Mouse (Mus musculus) splenic B cell, adult 2 months (primary cell): ENCODE data around the gene Unc93b1.

Experiments used
- DNase-seq: peaks from one replicate; pipeline ENCODE4 v3.0.0-alpha.2; 2011; ENCODE audit warnings: low read depth, low spot score
- H3K27me3 ChIP-seq: 2 replicates; pipeline ENCODE4 v1.6.1; 2012; ENCODE audit warnings: mild to moderate bottlenecking, low read length, moderate library complexity, mixed read lengths; ENCODE audit not compliant: control insufficient read depth, poor library complexity, insufficient read depth, severe bottlenecking
- H3K36me3 ChIP-seq: 2 replicates; pipeline ENCODE4 v1.6.1; 2012; ENCODE audit warnings: mild to moderate bottlenecking, low read length, moderate library complexity, mixed read lengths; ENCODE audit not compliant: control insufficient read depth, poor library complexity, insufficient read depth, severe bottlenecking

Gene Unc93b1

DNA sequence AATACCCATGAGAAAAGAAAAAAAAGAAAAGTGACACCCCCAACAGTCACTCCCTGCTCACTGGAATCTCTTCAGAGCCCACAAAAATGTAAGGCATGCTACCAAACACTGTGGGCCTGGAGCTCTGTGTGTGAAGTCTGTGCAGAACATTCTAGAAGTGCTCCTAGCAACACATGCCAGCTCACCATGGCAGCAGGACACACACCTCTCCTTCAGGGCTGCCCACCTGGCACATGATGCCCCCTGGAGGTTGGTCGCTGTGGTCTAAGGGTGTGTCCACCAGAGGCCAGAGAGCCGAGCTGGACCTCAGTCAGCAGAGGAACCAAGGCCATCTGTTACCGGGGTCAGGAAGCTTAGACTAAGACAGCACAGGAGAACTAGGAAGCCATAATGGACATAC lies 8.7 kb upstream of the Unc93b1 start:
- DNase-seq, result no peak
- Histone ChIP-seq H3K27me3 (no peaks in the 10 kb centered on the region), H3K36me3 (no peaks in the 10 kb centered on the region)

DNA sequence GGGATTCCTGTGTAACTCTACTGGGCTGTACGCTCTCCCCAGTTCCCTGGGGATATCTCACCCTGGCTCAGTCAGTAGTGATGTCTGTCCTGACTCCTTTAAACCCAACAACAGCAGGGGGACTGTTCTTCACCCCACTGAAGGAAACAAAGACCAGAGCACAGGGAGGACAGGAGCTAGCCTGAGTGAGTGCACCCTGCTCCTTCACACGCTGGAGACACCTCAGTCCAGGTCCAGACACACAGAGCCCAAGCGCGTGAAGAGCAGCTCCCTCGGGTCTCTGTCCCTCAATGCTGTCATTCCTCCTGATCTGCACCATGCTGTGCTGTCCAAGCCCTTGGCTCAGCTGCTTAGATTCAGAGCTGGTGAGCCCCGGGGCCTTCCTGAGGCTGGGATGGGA lies 8.3 kb upstream of the Unc93b1 start:
- no peak for DNase-seq
- Histone ChIP-seq H3K27me3 (no peaks in the 10 kb centered on the region), H3K36me3 (no peaks in the 10 kb centered on the region)

DNA sequence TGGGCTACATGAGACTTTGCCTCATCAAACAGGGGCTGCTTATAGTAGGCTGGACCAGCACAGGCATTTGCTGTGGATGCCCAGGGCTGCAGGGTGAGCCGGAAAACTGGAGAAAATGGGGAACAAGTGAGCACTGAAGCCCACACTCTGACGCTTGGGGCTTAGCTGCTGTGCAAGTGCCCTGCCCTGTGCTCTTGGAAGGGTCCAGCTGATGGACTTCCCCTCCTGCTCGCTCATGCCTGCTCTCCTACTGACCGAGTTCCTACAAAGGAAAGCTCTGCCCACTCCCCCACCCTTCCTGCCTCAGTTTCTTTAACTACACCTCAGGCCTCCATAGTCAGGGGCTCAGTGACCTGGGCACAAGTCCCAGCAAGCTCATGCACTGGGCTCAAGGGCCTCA lies 7.0 kb upstream of the Unc93b1 start:
- DNase-seq, result no peak
- Histone ChIP-seq H3K36me3 (no peaks in the 10 kb centered on the region), H3K27me3 (no peaks in the 10 kb centered on the region)

DNA sequence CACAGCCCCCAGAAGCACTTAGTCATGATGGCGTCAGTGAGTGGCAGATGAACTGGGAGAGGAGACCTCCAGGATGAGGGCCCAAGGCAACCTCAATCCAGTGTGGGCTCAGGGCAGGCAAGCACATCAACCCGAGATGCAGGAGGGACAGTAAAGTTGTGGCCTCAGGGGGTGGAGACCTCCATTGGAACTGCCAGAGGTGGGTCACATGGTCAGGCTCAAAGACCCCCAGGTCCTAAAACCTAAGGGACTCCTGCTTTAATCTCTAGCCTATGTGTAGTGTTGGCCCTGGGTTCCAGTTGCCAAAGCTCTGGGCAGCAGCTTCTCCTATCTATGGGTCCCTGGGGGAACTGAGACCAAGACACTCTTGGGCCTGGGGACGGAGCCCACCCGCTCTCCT lies 6.2 kb upstream of the Unc93b1 start:
- H3K27me3 ChIP-seq, result no peaks in the 10 kb centered on the region
- H3K36me3 ChIP-seq, result no peaks in the 10 kb centered on the region
- DNase-seq, result no peak

DNA sequence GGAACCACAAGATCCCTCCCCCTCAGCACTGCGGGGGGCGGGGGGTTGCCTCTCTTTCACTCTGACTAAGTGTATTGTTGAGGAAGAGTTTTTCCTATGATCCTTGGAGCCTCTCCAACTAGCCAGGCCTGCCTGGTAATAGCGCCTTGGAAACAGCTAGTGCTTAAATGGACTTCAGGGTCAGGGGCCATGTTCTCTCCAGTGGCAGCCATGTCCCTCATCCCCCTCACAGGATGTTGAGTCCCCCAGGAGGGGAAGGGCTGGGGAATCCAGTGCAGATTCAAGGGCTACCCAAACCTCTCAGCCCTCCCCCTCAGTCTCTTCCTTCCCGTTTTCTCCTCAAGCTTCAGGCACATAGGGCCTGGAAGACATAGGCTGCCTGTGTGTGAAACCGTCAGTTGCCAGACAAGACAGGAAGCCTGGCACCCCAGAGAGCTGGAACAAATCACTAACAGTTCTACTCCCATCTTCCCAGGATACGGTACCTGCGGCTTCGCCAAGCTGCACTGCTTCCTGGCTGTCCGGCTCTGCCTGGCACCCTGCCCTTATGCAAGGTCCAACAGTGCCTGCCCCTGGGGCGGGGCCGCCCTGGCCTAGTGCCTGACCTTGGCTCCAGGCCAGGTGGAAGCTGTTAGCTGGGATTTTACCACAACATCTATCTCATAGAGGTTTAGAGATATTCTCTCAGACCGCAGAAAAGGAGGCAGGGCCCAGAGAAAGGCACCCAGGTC lies 5.6 kb upstream of the Unc93b1 start, which contains the start of gene Aldh3b1:
Gene Aldh3b1, minus strand, starts transcription at position 598 of the 731 bp plus-strand sequence.
- Histone ChIP-seq H3K36me3 (no peaks in the 10 kb centered on the region), H3K27me3 (no peaks in the 10 kb centered on the region)
- no peak for DNase-seq

DNA sequence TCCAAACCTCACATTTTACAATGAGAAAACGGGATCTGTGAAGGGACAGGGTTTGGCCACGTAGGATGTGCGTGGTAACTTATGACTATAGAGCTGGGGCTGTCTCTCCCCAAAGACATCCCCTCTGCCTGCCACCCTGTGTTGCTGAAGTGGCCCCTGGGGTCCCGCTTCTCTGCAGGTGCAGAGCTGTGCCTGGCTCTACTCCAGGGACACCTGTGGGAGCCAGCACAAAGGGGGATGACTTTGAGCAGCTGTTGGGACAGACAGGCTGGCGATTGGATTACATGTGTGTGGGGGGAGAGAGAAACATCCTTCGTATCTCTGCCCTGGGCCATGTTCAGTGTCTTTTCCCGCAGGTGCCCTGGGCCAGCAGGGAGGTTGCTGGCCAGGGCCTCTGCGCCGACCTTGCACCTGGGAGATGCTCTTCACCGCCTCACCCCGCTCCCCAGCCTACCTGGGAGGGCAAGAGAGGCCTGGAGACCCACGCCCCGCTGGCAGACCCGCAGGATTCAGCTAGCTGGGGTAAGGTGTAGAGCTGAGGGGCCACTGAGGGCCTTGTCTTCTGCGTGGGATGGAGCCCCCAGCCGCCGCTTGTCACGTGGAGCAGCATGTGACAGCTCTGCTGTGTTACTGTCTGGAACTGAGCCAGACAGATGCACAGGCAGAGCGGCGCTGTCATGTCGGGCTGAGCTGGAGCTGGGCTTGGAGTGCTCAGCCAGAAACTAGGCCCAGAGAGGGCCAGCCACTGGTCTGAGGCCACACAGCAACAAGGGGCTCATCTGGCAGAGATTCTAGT lies 4.5 kb upstream of the Unc93b1 start:
- Histone ChIP-seq H3K36me3 (no peaks in the 10 kb centered on the region), H3K27me3 (no peaks in the 10 kb centered on the region)
- DNase-seq, result peak; percentile 68

DNA sequence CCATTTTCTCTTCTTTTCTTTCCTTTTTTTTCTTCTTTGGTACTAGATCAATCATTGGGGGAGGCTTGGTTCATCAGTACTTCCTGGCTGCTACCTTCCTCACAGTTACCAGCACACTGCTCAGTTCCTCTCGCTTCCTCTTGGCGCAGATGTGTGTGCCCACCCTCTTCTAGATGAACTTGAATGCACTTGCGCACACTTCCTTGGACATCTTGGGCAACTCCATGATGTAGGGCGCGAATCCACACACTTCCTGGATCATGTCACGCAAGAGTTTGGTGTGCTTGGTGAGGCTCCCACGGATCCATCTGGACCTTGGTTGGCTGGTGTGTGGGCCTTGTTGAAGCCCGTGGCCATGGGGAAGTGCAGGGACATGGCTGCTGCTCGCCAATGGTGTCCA lies 3.3 kb upstream of the Unc93b1 start:
- DNase-seq, result peak; percentile 68
- H3K27me3 ChIP-seq, result no peaks in the 10 kb centered on the region
- no peaks in the 10 kb centered on the region for H3K36me3 ChIP-seq

DNA sequence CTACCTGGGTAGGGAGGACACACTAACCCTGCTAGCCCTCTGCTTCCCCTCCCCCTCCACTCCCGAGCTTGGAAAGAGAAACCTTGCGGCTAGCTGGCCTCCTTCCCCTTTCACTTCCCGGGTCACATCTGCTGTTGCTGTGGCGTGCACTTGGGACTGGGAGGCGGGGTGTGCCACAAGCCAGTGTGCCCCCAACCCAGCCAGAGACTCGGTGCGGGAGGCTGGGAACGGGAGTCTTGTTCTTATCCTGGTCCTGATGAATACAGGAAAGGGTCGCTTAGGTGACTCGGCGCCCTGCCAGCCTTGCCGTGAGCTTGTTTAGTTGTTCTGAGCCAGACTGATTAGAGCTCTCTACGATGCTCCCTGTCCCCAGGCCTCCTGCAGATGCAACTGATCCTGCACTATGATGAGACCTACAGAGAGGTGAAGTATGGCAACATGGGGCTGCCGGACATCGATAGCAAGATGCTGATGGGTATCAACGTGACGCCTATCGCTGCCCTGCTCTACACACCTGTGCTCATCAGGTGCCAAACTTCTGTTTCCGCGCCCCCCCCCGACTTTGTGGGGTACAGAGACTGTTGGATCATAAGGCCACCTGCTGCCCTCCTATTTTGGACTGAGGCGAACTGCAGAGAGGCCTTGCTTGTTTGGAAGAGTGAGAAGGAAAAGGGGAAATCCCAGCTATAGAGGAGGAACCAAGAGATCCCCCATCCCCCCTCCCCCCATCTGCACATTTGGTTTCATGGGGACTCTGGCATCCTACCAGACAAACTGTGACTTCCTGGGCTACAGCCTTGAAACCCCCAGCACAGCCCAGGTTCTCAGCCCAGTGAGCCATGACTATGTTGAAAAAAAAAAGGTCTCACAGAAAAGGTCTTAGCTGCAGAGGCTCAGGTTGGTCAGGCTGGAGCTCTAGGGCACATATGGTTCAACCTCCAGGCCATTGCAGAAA lies 1.2 kb downstream of the Unc93b1 start:
- no peaks in the 10 kb centered on the region for H3K27me3 ChIP-seq
- H3K36me3 ChIP-seq, result no peaks in the 10 kb centered on the region; the same call in 1 of the 2 replicates
- DNase-seq, result peak; percentile 83

DNA sequence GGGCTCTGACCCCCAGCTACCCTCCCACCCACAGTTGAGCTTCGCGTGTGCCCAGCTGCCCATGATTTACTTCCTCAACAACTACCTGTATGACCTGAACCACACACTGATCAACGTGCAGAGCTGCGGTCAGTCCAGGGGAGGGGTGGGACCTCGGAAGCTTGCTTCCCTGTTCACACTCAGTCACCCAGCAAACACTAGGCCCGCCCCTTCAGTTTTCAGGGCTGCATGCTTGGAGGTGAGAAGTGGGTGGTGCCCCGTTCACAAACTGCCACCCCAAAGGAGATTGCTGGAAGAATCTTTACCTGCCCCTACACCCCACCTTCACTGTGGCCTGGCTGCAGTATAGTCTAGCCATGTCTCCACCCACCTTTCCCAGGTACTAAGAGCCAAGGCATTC lies 7.3 kb downstream of the Unc93b1 start:
- Histone ChIP-seq H3K27me3 (no peaks in the 10 kb centered on the region; the same call in 1 of the 2 replicates), H3K36me3 (peaks cover 19% of the 10 kb centered on the region)
- DNase-seq, result peak; percentile 59

DNA sequence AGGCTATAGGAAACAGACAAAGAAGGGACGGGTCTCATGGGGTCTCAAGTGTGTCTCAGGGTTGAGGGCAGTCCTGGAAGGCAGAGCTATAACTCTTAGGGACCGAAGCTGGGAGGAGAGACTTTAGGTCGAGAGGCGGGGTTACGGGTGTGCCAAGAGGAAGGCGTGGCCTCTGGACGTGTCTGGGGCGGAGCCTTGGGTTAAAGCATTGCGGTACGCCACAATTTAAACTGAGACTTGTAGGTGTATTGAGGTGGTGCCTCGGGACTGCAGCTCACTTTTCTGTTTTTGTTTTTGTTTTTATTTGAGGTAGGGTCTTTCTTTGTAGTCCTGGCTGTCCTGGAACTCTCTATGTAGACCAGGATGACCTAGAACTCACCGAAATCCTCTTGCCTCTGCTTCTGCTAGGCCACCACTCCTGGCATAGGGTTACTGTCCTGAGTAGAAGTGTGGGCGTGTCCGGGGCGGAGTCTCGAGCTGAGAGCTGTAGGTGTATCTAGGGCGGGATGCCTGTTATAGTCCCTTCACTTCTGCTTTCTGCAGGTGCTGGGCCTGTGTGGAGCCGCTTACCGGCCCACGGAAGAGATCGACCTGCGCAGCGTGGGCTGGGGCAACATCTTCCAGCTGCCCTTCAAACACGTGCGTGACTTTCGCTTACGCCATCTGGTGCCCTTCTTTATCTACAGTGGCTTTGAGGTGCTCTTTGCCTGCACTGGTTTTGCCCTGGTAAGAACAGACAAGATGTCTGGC lies 8.2 kb downstream of the Unc93b1 start:
- peak; percentile 94 for DNase-seq
- H3K36me3 ChIP-seq, result peaks cover 28% of the 10 kb centered on the region
- H3K27me3 ChIP-seq, result no peaks in the 10 kb centered on the region; the same call in 1 of the 2 replicates

DNA sequence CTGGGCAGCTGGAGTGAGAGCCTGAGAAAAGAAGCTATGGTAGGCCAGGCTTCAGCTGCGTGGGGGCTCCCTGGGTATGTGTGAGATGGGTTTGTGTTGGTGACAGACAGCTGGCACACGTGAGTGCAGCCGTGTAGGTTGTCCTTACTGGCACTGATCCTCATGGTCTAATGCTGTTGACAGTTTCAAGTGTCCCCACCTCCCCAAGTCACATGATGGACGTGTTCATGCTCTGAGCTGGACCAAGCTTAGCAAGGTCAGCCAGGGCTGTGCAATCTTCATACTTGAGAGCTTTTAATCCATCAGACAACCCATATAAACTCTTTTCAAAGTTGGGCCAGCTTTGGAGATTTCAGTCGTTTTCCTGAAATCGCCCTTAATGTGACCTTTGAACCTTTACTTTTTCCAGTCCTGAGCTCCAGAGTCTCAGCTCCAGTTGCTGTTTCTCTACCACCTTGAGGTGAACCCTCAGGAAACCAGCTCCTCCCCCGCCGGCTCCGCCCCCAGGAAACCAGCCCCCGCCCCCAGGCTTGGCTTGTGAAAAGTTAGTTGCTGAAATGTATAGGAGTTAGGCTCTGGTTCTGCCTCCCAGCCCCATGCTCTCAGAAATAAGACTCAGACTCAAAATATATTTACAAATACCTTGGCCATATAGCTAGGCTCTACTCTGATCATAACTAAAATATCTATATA lies 11.0 kb downstream of the Unc93b1 start:
- DNase-seq, result peak; percentile 59
- H3K36me3 ChIP-seq, result peaks cover 41% of the 10 kb centered on the region
- H3K27me3 ChIP-seq, result no peaks in the 10 kb centered on the region; the same call in 1 of the 2 replicates

DNA sequence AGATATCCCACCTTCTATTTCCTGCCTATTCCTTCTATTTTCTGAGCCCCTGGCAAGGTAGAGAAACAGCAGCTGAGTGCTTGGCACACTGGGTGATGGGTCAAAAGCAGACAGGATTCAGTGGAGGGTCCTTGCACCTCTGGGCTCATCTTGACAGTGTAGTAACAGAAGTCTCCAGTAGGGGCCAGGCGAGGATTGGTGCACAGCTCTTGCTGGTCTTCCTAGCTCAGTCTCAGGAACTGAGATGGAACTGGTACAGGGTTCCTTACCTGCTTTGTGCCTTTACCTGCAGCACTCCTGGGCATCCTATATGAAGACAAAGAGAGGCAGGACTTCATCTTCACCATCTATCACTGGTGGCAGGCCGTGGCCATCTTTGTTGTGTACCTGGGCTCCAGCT lies 11.7 kb downstream of the Unc93b1 start:
- DNase-seq, result peak; percentile 81

DNA sequence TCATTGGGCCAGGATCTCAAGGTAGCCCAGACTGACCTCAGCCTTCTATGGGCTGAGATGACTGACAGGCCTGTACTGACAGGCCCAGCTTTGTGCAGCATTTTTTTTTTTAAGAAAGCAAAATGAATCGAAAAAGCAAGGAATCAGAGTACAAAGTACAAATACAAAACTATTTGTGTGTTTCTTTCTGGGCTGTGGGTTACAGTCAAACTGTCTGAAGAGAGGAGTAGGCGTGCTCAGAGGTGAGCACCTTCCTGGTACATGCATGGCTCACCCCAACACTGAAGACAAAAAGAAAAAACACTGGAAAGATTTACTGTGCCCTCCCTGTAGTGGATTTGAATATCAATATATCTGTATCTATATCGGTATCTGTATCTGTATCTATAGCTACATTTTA lies 12.8 kb downstream of the Unc93b1 start:
- peaks cover 36% of the 10 kb centered on the region for H3K36me3 ChIP-seq
- no peaks in the 10 kb centered on the region; the same call in 1 of the 2 replicates for H3K27me3 ChIP-seq
- DNase-seq, result no peak

More for the DNA sequence above, 11.7 kb downstream of the Unc93b1 start:
- Histone ChIP-seq H3K36me3 (peaks cover 41% of the 10 kb centered on the region), H3K27me3 (no peaks in the 10 kb centered on the region; the same call in 1 of the 2 replicates)
